Mouse (Mus musculus) liver, adult 2 months (tissue): ENCODE results near the gene Kng2. TPM values are rescaled to one million over a fixed set of nuclear protein-coding genes. Genes with fewer than 3 reads are reported as not detected.
A peak's percentile ranks its signal among the peaks of the same experiment; 100 is the strongest.

Source experiments
- DNase-seq: peaks from one replicate; pipeline ENCODE4 v3.0.0-alpha.2; 2011; ENCODE audit warnings: low read depth, low spot score; ENCODE audit errors: extremely low read depth
- H3K27ac ChIP-seq: fragments of 200-500 bp; replicated peaks from 2 replicates; pipeline ENCODE4 v1.5.1; 2012; ENCODE audit warnings: low read depth, mild to moderate bottlenecking, control low read depth, inconsistent platforms, low read length; ENCODE audit not compliant: insufficient read depth
- H3K27me3 ChIP-seq: fragments of 200-500 bp; 2 replicates; pipeline ENCODE4 v1.6.1; 2012; ENCODE audit warnings: mild to moderate bottlenecking, moderate library complexity, low read length, inconsistent platforms; ENCODE audit not compliant: control insufficient read depth, insufficient read depth
- H3K36me3 ChIP-seq: fragments of 200-500 bp; 2 replicates; pipeline ENCODE4 v1.6.1; 2012; ENCODE audit warnings: low read length, inconsistent platforms; ENCODE audit not compliant: control insufficient read depth, insufficient read depth
- H3K4me1 ChIP-seq: fragments of 200-500 bp; 2 replicates; pipeline ENCODE4 v1.6.1; 2011; ENCODE audit warnings: low read length; ENCODE audit not compliant: control insufficient read depth, insufficient read depth
- H3K4me3 ChIP-seq: fragments of 200-500 bp; 2 replicates; pipeline ENCODE4 v1.5.1; 2011; ENCODE audit warnings: low read depth, mild to moderate bottlenecking, control low read depth, low read length, moderate library complexity; ENCODE audit not compliant: insufficient read depth
- H3K79me2 ChIP-seq: fragments of 200-500 bp; 2 replicates; pipeline ENCODE4 v1.6.1; 2012; ENCODE audit warnings: inconsistent platforms, mild to moderate bottlenecking, low read length, moderate library complexity; ENCODE audit not compliant: control insufficient read depth, insufficient read depth
- H3K9ac ChIP-seq: fragments of 200-500 bp; 2 replicates; pipeline ENCODE4 v1.6.1; 2012; ENCODE audit warnings: low read depth, mild to moderate bottlenecking, control low read depth, inconsistent platforms, low read length
- CTCF ChIP-seq: fragments of 200-500 bp; IDR thresholded peaks from 2 replicates; pipeline ENCODE4 v1.5.1; 2011; ENCODE audit warnings: low read depth, low read length, control low read depth
- POLR2A ChIP-seq: fragments of 200-500 bp; IDR thresholded peaks from 2 replicates; pipeline ENCODE4 v1.6.1; 2011; ENCODE audit warnings: low read length, control low read depth; ENCODE audit not compliant: insufficient read depth; ENCODE audit errors: extremely low read depth
- WGBS: fragments of 180-500 bp; shearing (Covaris S2); methylation state at CpG from one replicate; pipeline ENCODE4 v1.1.7; 2018; 5-methylcytosine and 5-hydroxymethylcytosine counted together
- polyA plus RNA-seq: library from polyadenylated mRNA; depleted of rRNA; stranded (reverse); fragments of >200 nt; gene quantifications from 2 replicates; pipeline ENCODE4 v1.2.3, GENCODE M21; 2012; rRNA removed
- total RNA-seq: library from RNA; depleted of rRNA; stranded (reverse); fragments of >200 nt; gene quantifications from 2 replicates; pipeline ENCODE4 v1.2.3, GENCODE M21; 2014; rRNA removed

Kng2 gene
- total and polyA plus RNA-seq, 2 experiments = 123 to 472 TPM

- no peaks in the 10 kb centered on the region for H3K4me1 ChIP-seq
- peaks cover 57% of the 10 kb centered on the region for H3K36me3 ChIP-seq
- 79% methylated on average over 12 of the region's 12 CpGs for WGBS
- no peaks in the 10 kb centered on the region for H3K27me3 ChIP-seq
- H3K4me3 ChIP-seq = no peak overlapping the region
- no peak overlapping the region for H3K27ac ChIP-seq
- no peaks in the 10 kb centered on the region for H3K79me2 ChIP-seq
- peak; percentile 59 for DNase-seq
- TF ChIP-seq CTCF = no peak
- TF ChIP-seq POLR2A = no peak
- no peak overlapping the region for H3K9ac ChIP-seq
These were observed 91.7 kb downstream of the Kng2 start for GRCm38 (mm10) chr16:22937631-22938030.

Other genes with a start within 250 kb of the Kng2 start
- gene Crygs, start 217.9 kb downstream of the Kng2 start, total RNA-seq = not detected in 2 replicates
- 0.10 and 0.14 TPM in 2 replicates for gene Crygs, start 217.9 kb downstream of the Kng2 start, polyA plus RNA-seq
- 22.7 and 24.0 TPM in 2 replicates for gene Tbccd1, start 171.8 kb downstream of the Kng2 start, total RNA-seq
- 16.9 and 19.9 TPM in 2 replicates for gene Tbccd1, start 171.8 kb downstream of the Kng2 start, polyA plus RNA-seq
- 62.0 and 67.7 TPM in 2 replicates for gene Dnajb11, start 171.6 kb downstream of the Kng2 start, total RNA-seq
- 20.7 and 23.9 TPM in 2 replicates for gene Dnajb11, start 171.6 kb downstream of the Kng2 start, polyA plus RNA-seq
- gene Ahsg, start 138.2 kb downstream of the Kng2 start, total RNA-seq = 10,308 and 11,624 TPM in 2 replicates
- 17,109 and 17,601 TPM in 2 replicates for gene Ahsg, start 138.2 kb downstream of the Kng2 start, polyA plus RNA-seq
- 107 and 165 TPM in 2 replicates for gene Fetub, start 111.1 kb downstream of the Kng2 start, total RNA-seq
- gene Fetub, start 111.1 kb downstream of the Kng2 start, polyA plus RNA-seq = 414 and 419 TPM in 2 replicates
- 574 and 911 TPM in 2 replicates for gene Hrg, start 78.4 kb downstream of the Kng2 start, total RNA-seq
- 312 and 372 TPM in 2 replicates for gene Hrg, start 78.4 kb downstream of the Kng2 start, polyA plus RNA-seq
- gene Kng1, start 28.4 kb upstream of the Kng2 start, total RNA-seq = 1,906 and 2,075 TPM in 2 replicates
- gene Kng1, start 28.4 kb upstream of the Kng2 start, polyA plus RNA-seq = 642 and 701 TPM in 2 replicates
- gene Eif4a2, start 78.0 kb upstream of the Kng2 start, total RNA-seq = 325 and 412 TPM in 2 replicates
- 64.4 and 75.9 TPM in 2 replicates for gene Eif4a2, start 78.0 kb upstream of the Kng2 start, polyA plus RNA-seq
- gene Rfc4, start 98.3 kb upstream of the Kng2 start, total RNA-seq = 5.2 and 5.3 TPM in 2 replicates
- 0.32 TPM in 1 of 2 replicates, not detected in the other for gene Rfc4, start 98.3 kb upstream of the Kng2 start, polyA plus RNA-seq
- gene Adipoq, start 117.1 kb upstream of the Kng2 start, total RNA-seq = 0.87 and 1.2 TPM in 2 replicates
- 0.09 TPM in 1 of 2 replicates, not detected in the other for gene Adipoq, start 117.1 kb upstream of the Kng2 start, polyA plus RNA-seq
- 36.7 and 50.3 TPM in 2 replicates for gene St6gal1, start 195.3 kb upstream of the Kng2 start, total RNA-seq
- 38.1 and 41.3 TPM in 2 replicates for gene St6gal1, start 195.3 kb upstream of the Kng2 start, polyA plus RNA-seq